Comparison of ENCODE assay signal across 22 mouse cellular contexts in the genomic region with DNA sequence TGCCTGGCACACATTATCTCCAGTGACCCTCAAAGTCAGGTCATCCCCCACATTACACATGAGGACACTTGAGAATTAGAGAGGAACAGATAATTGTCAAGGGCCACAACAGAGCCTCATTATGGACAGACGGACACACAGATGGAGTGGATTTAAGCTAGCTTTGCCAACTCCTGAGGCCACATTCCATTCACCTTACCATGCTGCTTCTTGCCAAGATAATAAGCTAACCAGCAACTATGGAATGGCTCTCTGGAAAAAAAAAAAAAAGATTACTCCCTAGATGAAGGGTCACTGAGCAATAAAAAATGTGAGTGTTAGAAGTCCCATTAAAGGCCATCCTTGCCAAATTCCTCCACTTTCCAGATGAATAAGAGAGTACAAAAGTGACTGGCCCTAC. TPM values are rescaled to one million over a fixed set of nuclear protein-coding genes. Genes with fewer than 3 reads are reported as not detected.
DNase-seq lines count a peak whose midpoint lies in the region; ATAC-seq and TF ChIP-seq lines count a peak whose summit lies in the region.
"Had no signal": no experiment of that assay in that cellular context is flagged by ENCODE, and none has a peak within 500 bp of the region (broad histone marks: within the 10 kb centered on the region; RNA-seq: fewer than 3 reads in every experiment).

No protein-coding gene starts in this region.

- H3K36me3 ChIP-seq in heart, adult 2 months (ENCODE audit: control insufficient read depth, insufficient read depth, low read length), result peaks cover 15% of the 10 kb centered on the region
- H3K36me3 ChIP-seq in liver, adult 2 months (ENCODE audit: control insufficient read depth, insufficient read depth, low read length), result no peaks in the 10 kb centered on the region
- H3K36me3 ChIP-seq in liver, postnatal 0 days (replicated peaks; ENCODE audit: insufficient read depth, low read length), result peaks cover 7% of the 10 kb centered on the region; the same call in 1 of the 2 replicates
- H3K36me3 ChIP-seq: embryonic facial prominence, embryonic 15.5 days; heart, embryonic 10.5 days; midbrain, embryonic 12.5 days; neural tube, embryonic 15.5 days had no signal

- H3K9me3 ChIP-seq in liver, postnatal 0 days (ENCODE audit: low read length), result no peaks in the 10 kb centered on the region
- H3K9me3 ChIP-seq: embryonic facial prominence, embryonic 15.5 days; heart, embryonic 10.5 days; midbrain, embryonic 12.5 days; neural tube, embryonic 15.5 days had no signal

- peak overlapping the region; percentile 18 for H3K27ac ChIP-seq in heart, adult 2 months
- H3K27ac ChIP-seq in liver, adult 2 months (replicated peaks; ENCODE audit: insufficient read depth, low read depth, low read length), result no peak overlapping the region
- no peak overlapping the region for H3K27ac ChIP-seq in liver, postnatal 0 days (ENCODE audit: low read depth)
- H3K27ac ChIP-seq: embryonic facial prominence, embryonic 15.5 days; heart, embryonic 10.5 days; hindbrain, postnatal 0 days; midbrain, embryonic 12.5 days; neural tube, embryonic 15.5 days had no signal

- no peak for DNase-seq in heart, adult 2 months
- no peak for DNase-seq in heart, postnatal 25 days (ENCODE audit: low spot score)
- DNase-seq in liver, adult 2 months (ENCODE audit: extremely low read depth, low read depth, low spot score), result peak; percentile 65
- no peak for DNase-seq in liver, postnatal 0 days
- DNase-seq in brain, adult 2 months (ENCODE audit: low read depth, low spot score), result peak; percentile 64
- DNase-seq in frontal cortex, postnatal 14 days (ENCODE audit: low spot score in 2 of 2), result no peak
- no peak for DNase-seq in ovary, postnatal 14 days (ENCODE audit: low spot score)
- DNase-seq: adrenal gland, adult 2 months; gastrocnemius, postnatal 36 days; kidney, adult 11 months; kidney, postnatal 14 days; layer of hippocampus, postnatal 36 days; lung, adult 18-20 months; right cerebral cortex, postnatal 14 days; thymus, postnatal 14 days had no signal

- TF ChIP-seq EP300 in heart, adult 2 months (IDR thresholded peaks at IDR 0.05; ENCODE audit: insufficient read depth, low read depth, low read length), result no peak
- TF ChIP-seq EP300 in liver, postnatal 0 days (IDR thresholded peaks at IDR 0.05; ENCODE audit: low read depth), result no peak

- H3K9ac ChIP-seq in heart, adult 2 months (ENCODE audit: low read depth, low read length), result no peak overlapping the region
- H3K9ac ChIP-seq in liver, adult 2 months (ENCODE audit: low read depth, low read length), result no peak overlapping the region
- H3K9ac ChIP-seq in liver, postnatal 0 days (replicated peaks), result no peak overlapping the region
- H3K9ac ChIP-seq: embryonic facial prominence, embryonic 15.5 days; midbrain, embryonic 12.5 days; neural tube, embryonic 15.5 days had no signal

- peaks cover 25% of the 10 kb centered on the region for H3K4me1 ChIP-seq in heart, adult 2 months (ENCODE audit: control insufficient read depth, insufficient read depth, low read length)
- peaks cover 31% of the 10 kb centered on the region for H3K4me1 ChIP-seq in liver, adult 2 months (ENCODE audit: control insufficient read depth, insufficient read depth, low read length)
- H3K4me1 ChIP-seq in liver, postnatal 0 days (ENCODE audit: insufficient read depth), result peaks cover 55% of the 10 kb centered on the region

- H3K4me2 ChIP-seq in liver, postnatal 0 days (ENCODE audit: low read depth, low read length), result no peak overlapping the region
- H3K4me2 ChIP-seq: embryonic facial prominence, embryonic 15.5 days; liver, embryonic 11.5 days; midbrain, embryonic 12.5 days; neural tube, embryonic 15.5 days had no signal

- intact Hi-C loops in heart, adult 2 months (cut with DNase I), result no loop called here
- intact Hi-C loops in heart, postnatal 25 days (cut with DNase I), result no loop called here

- no peaks in the 10 kb centered on the region for H3K27me3 ChIP-seq in heart, adult 2 months (ENCODE audit: control insufficient read depth, insufficient read depth, low read length)
- no peaks in the 10 kb centered on the region for H3K27me3 ChIP-seq in liver, adult 2 months (ENCODE audit: control insufficient read depth, insufficient read depth, low read length)
- H3K27me3 ChIP-seq in liver, postnatal 0 days (ENCODE audit: insufficient read depth, low read length), result no peaks in the 10 kb centered on the region
- H3K27me3 ChIP-seq: embryonic facial prominence, embryonic 15.5 days; midbrain, embryonic 12.5 days; neural tube, embryonic 15.5 days had no signal

- H3K4me3 ChIP-seq in heart, adult 2 months, result no peak overlapping the region
- H3K4me3 ChIP-seq in liver, adult 2 months (ENCODE audit: insufficient read depth, low read depth, low read length), result no peak overlapping the region
- no peak overlapping the region for H3K4me3 ChIP-seq in liver, postnatal 0 days (ENCODE audit: low read depth, low read length)
- H3K4me3 ChIP-seq: embryonic facial prominence, embryonic 15.5 days; heart, embryonic 10.5 days; midbrain, embryonic 12.5 days; neural tube, embryonic 15.5 days had no signal

- TF ChIP-seq POLR2A in heart, adult 2 months (IDR thresholded peaks at IDR 0.05; ENCODE audit: insufficient read depth, low read depth, low read length), result no peak
- no peak for TF ChIP-seq POLR2A in liver, adult 2 months (IDR thresholded peaks at IDR 0.05; ENCODE audit: extremely low read depth, insufficient read depth, low read length)

- TF ChIP-seq CTCF in heart, adult 2 months (IDR thresholded peaks at IDR 0.05), result no peak
- no peak for TF ChIP-seq CTCF in liver, adult 2 months (IDR thresholded peaks at IDR 0.05; ENCODE audit: low read depth, low read length)
- no peak for TF ChIP-seq CTCF in liver, postnatal 0 days (IDR thresholded peaks at IDR 0.05; ENCODE audit: low read depth)

- no peak for ATAC-seq in liver, postnatal 0 days
- ATAC-seq: forebrain, embryonic 16.5 days; hindbrain, postnatal 0 days had no signal

- peaks cover 8% of the 10 kb centered on the region; the same call in 1 of the 2 replicates for H3K79me2 ChIP-seq in heart, adult 2 months (replicated peaks; ENCODE audit: control insufficient read depth, insufficient read depth, low read length)
- H3K79me2 ChIP-seq in liver, adult 2 months (ENCODE audit: control insufficient read depth, insufficient read depth, low read length), result peaks cover 62% of the 10 kb centered on the region

- WGBS in heart, adult 2 months, result 59% methylated on average over 1 of the region's 1 CpGs
- WGBS in liver, adult 2 months, result 37% methylated on average over 1 of the region's 1 CpGs
- WGBS in liver, postnatal 0 days (ENCODE audit: insufficient replicate concordance), result 93% methylated on average over 1 of the region's 1 CpGs

RNA-seq across cellular contexts. Expression of a gene that starts 30.1 kb away (rescaled TPM):
- total RNA-seq in heart, adult 2 months (2021), result 1 to 10 TPM; 2.1 to 2.7 TPM
- polyA plus RNA-seq in heart, adult 2 months (2012; rRNA removed), result 1.9 and 2.7 TPM in 2 replicates
- total RNA-seq in heart, postnatal 25 days (2021), result 1 to 10 TPM; 1.8 to 2.0 TPM
- 3.5 and 4.9 TPM in 2 replicates for total RNA-seq in liver, adult 2 months (2014; rRNA removed)
- polyA plus RNA-seq in liver, adult 2 months (2012; rRNA removed), result 0.61 and 1.1 TPM in 2 replicates
- polyA plus RNA-seq in liver, postnatal 0 days (2015; fragmentation: Nextera tagmentation; extraction: Ambion mirVana), result 10.3 and 10.6 TPM in 2 replicates

RNA-seq across cellular contexts. Expression of a gene that starts 30.8 kb away (rescaled TPM):
- total RNA-seq in heart, adult 2 months (2021), result 10 to 100 TPM; 91.0 to 98.5 TPM
- 35.9 and 51.3 TPM in 2 replicates for polyA plus RNA-seq in heart, adult 2 months (2012; rRNA removed)
- 10 to 100 TPM; 97.0 to 99.4 TPM for total RNA-seq in heart, postnatal 25 days (2021)
- 8.5 and 10.4 TPM in 2 replicates for total RNA-seq in liver, adult 2 months (2014; rRNA removed)
- 22.2 and 23.5 TPM in 2 replicates for polyA plus RNA-seq in liver, adult 2 months (2012; rRNA removed)
- polyA plus RNA-seq in liver, postnatal 0 days (2015; fragmentation: Nextera tagmentation; extraction: Ambion mirVana), result 9.6 and 9.7 TPM in 2 replicates

Comparison
In these comparisons a context has a peak if more than half of its experiments do, and no peak if none do; other contexts are left out.
1. DNase-seq: peak in liver, adult 2 months (single experiment) and brain, adult 2 months (single experiment); none in heart, adult 2 months (0 of 2), heart, postnatal 25 days (single experiment), liver, postnatal 0 days (single experiment), frontal cortex, postnatal 14 days (0 of 2) and ovary, postnatal 14 days (single experiment).